Mouse (Mus musculus): ENCODE measurements around the gene Rgs6. TPM values are rescaled to one million over a fixed set of nuclear protein-coding genes. Genes with fewer than 3 reads are reported as not detected.

Rgs6 gene
- total RNA-seq, 2 experiments from 2014 or later, result 0.61 to 0.75 TPM

GRCm38 (mm10) chr12:83015366-83015765 is 427.3 kb downstream of the Rgs6 start:
- intact Hi-C loops (cut with DNase I), result loop anchor here (5.0 kb wide), 2 partner anchors 68 to 518 kb away; no protein-coding TSS in a partner anchor
- Histone ChIP-seq H3K27ac (no peak overlapping the region), H3K4me3 (no peak overlapping the region)
- TF ChIP-seq CTCF (IDR thresholded peaks at IDR 0.05), result no peak
- DNase-seq, result no peak

- no peak for DNase-seq
- intact Hi-C loops (cut with DNase I), result loop anchor here (5.0 kb wide), 2 partner anchors 69 to 519 kb away; no protein-coding TSS in a partner anchor
- Histone ChIP-seq H3K4me3 (no peak overlapping the region), H3K27ac (no peak overlapping the region)
- TF ChIP-seq CTCF (IDR thresholded peaks at IDR 0.05), result no peak
These were observed 428.4 kb downstream of the Rgs6 start for GRCm38 (mm10) chr12:83016486-83016885.

- DNase-seq, result peak; percentile 75
- intact Hi-C loops (cut with DNase I), result loop anchor here (5.0 kb wide), 2 partner anchors 71 to 521 kb away; no protein-coding TSS in a partner anchor
- H3K4me3 ChIP-seq, result no peak overlapping the region
- no peak overlapping the region for H3K27ac ChIP-seq
- peak; percentile 99 for TF ChIP-seq CTCF (IDR thresholded peaks at IDR 0.05)
These were observed 429.9 kb downstream of the Rgs6 start for GRCm38 (mm10) chr12:83018005-83018404.

GRCm38 (mm10) chr12:83026985-83027384 is 438.9 kb downstream of the Rgs6 start:
- peak; percentile 19; the same call in 1 of the 2 replicates for TF ChIP-seq CTCF (IDR thresholded peaks at IDR 0.05)
- intact Hi-C loops (cut with DNase I), result no loop called here
- Histone ChIP-seq H3K27ac (no peak overlapping the region), H3K4me3 (no peak overlapping the region)
- no peak for DNase-seq

- Histone ChIP-seq H3K4me3 (no peak overlapping the region), H3K27ac (no peak overlapping the region)
- intact Hi-C loops (cut with DNase I), result no loop called here
- DNase-seq, result no peak
- TF ChIP-seq CTCF (IDR thresholded peaks at IDR 0.05), result no peak
These were observed 445.2 kb downstream of the Rgs6 start for GRCm38 (mm10) chr12:83033171-83033835.

GRCm38 (mm10) chr12:83034859-83035569 is 446.9 kb downstream of the Rgs6 start:
- no peak for DNase-seq
- intact Hi-C loops (cut with DNase I), result no loop called here

GRCm38 (mm10) chr12:83037798-83038560 is 449.9 kb downstream of the Rgs6 start:
- intact Hi-C loops (cut with DNase I), result no loop called here
- Histone ChIP-seq H3K27ac (no peak overlapping the region), H3K4me3 (no peak overlapping the region)
- no peak for TF ChIP-seq CTCF (IDR thresholded peaks at IDR 0.05)
- DNase-seq, result no peak

More at GRCm38 (mm10) chr12:83034859-83035569, 446.9 kb downstream of the Rgs6 start:
- Histone ChIP-seq H3K27ac (no peak overlapping the region), H3K4me3 (no peak overlapping the region)
- no peak for TF ChIP-seq CTCF (IDR thresholded peaks at IDR 0.05)

- DNase-seq, result no peak
- Histone ChIP-seq H3K27ac (no peak overlapping the region), H3K4me3 (peak overlapping the region; percentile 7; the same call in 1 of the 2 replicates)
- intact Hi-C loops (cut with DNase I), result no loop called here
- no peak for TF ChIP-seq CTCF (IDR thresholded peaks at IDR 0.05)
These were observed 450.7 kb downstream of the Rgs6 start for GRCm38 (mm10) chr12:83038779-83039178.

GRCm38 (mm10) chr12:83039859-83040258 is 451.8 kb downstream of the Rgs6 start:
- intact Hi-C loops (cut with DNase I), result no loop called here

GRCm38 (mm10) chr12:83043980-83044620 is 456.0 kb downstream of the Rgs6 start:
- Histone ChIP-seq H3K4me3 (no peak overlapping the region), H3K27ac (no peak overlapping the region)
- no peak for TF ChIP-seq CTCF (IDR thresholded peaks at IDR 0.05)
- DNase-seq, result no peak
- intact Hi-C loops (cut with DNase I), result no loop called here

More at GRCm38 (mm10) chr12:83039859-83040258, 451.8 kb downstream of the Rgs6 start:
- H3K4me3 ChIP-seq, result no peak overlapping the region
- no peak overlapping the region for H3K27ac ChIP-seq
- DNase-seq, result no peak
- TF ChIP-seq CTCF (IDR thresholded peaks at IDR 0.05), result no peak

- TF ChIP-seq CTCF (IDR thresholded peaks at IDR 0.05), result no peak
- DNase-seq, result no peak
- Histone ChIP-seq H3K27ac (no peak overlapping the region), H3K4me3 (peak overlapping the region; percentile 21; the same call in 1 of the 2 replicates)
- intact Hi-C loops (cut with DNase I), result no loop called here
These were observed 456.5 kb downstream of the Rgs6 start for GRCm38 (mm10) chr12:83044621-83044990.

GRCm38 (mm10) chr12:83045001-83045531 is 457.0 kb downstream of the Rgs6 start:
- no peak for TF ChIP-seq CTCF (IDR thresholded peaks at IDR 0.05)
- intact Hi-C loops (cut with DNase I), result no loop called here
- peak; percentile 44 for DNase-seq
- Histone ChIP-seq H3K27ac (no peak overlapping the region), H3K4me3 (peak overlapping the region; percentile 21; the same call in 1 of the 2 replicates)
